Mouse (Mus musculus) heart, adult 9 months (tissue): ENCODE data around the gene Dll3.

Source experiments
- DNase-seq, 2 experiments: peaks; one replicate each; pipeline ENCODE4 v3.0.0; 2022; ENCODE audit warnings: low spot score in 2 of 2

Gene Dll3

GRCm38 (mm10) chr7:28301616-28302433 lies at the start of gene Dll3:
Gene Dll3 (minus strand): TSS chr7:28302238.
- DNase-seq, result peak; percentile 27 to 35

- no peak for DNase-seq
These were observed 49.7 kb upstream of the Dll3 start for GRCm38 (mm10) chr7:28351676-28352191.

- DNase-seq, result peak; percentile 97
These were observed 48.3 kb upstream of the Dll3 start, which contains the start of gene Rps16 for GRCm38 (mm10) chr7:28350155-28350883. Gene Rps16 (plus strand): TSS chr7:28350652.

GRCm38 (mm10) chr7:28348601-28349000 lies 46.6 kb upstream of the Dll3 start:
- DNase-seq, result no peak

GRCm38 (mm10) chr7:28347746-28348145 lies 45.7 kb upstream of the Dll3 start:
- DNase-seq, result no peak

GRCm38 (mm10) chr7:28344637-28345036 lies 42.6 kb upstream of the Dll3 start:
- DNase-seq, result no peak

- no peak for DNase-seq
These were observed 39.3 kb upstream of the Dll3 start for GRCm38 (mm10) chr7:28341381-28341780.

- peak; percentile 62 to 78 for DNase-seq
These were observed 37.3 kb upstream of the Dll3 start for GRCm38 (mm10) chr7:28339213-28339917.

GRCm38 (mm10) chr7:28338108-28338998 lies 36.3 kb upstream of the Dll3 start, which contains the start of gene Supt5:
Gene Supt5 (minus strand): TSS chr7:28338746.
- peak; percentile 97 to 98 for DNase-seq

GRCm38 (mm10) chr7:28335471-28335870 lies 33.4 kb upstream of the Dll3 start:
- no peak for DNase-seq

GRCm38 (mm10) chr7:28334534-28334933 lies 32.5 kb upstream of the Dll3 start:
- DNase-seq, result no peak

GRCm38 (mm10) chr7:28328260-28328659 lies 26.2 kb upstream of the Dll3 start:
- DNase-seq, result no peak

- no peak for DNase-seq
These were observed 24.4 kb upstream of the Dll3 start for GRCm38 (mm10) chr7:28326457-28326856.

GRCm38 (mm10) chr7:28325293-28325692 lies 23.3 kb upstream of the Dll3 start:
- DNase-seq, result no peak

GRCm38 (mm10) chr7:28321974-28322720 lies 20.1 kb upstream of the Dll3 start:
- no peak for DNase-seq

- DNase-seq, result no peak
These were observed 16.7 kb upstream of the Dll3 start for GRCm38 (mm10) chr7:28318714-28319113.

- DNase-seq, result no peak
These were observed 16.0 kb upstream of the Dll3 start for GRCm38 (mm10) chr7:28318036-28318435.

- DNase-seq, result peak; percentile 98
These were observed 10.0 kb upstream of the Dll3 start, which contains the start of gene Timm50 for GRCm38 (mm10) chr7:28311926-28312543. Gene Timm50 (minus strand): TSS chr7:28312072.

GRCm38 (mm10) chr7:28311151-28311925 lies 9.3 kb upstream of the Dll3 start:
- DNase-seq, result peak in 1 of 2 experiments; percentile 5
